10 mouse cellular contexts compared by ENCODE assay signal in genomic region chr11:94716754-94717153, GRCm38 (mm10). TPM values are rescaled to one million over a fixed set of nuclear protein-coding genes. Genes with fewer than 3 reads are reported as not detected.
DNase-seq lines count a peak whose midpoint lies in the region; ATAC-seq and TF ChIP-seq lines count a peak whose summit lies in the region.
"Had no signal": no experiment of that assay in that cellular context is flagged by ENCODE, and none has a peak within 500 bp of the region (broad histone marks: within the 10 kb centered on the region; RNA-seq: fewer than 3 reads in every experiment).

No protein-coding gene starts in this region.

- H3K4me2 ChIP-seq in forebrain, postnatal 0 days (ENCODE audit: low read depth) = no peak overlapping the region
- peak overlapping the region; percentile 35 for H3K4me2 ChIP-seq in intestine, embryonic 15.5 days (replicated peaks)
- no peak overlapping the region for H3K4me2 ChIP-seq in liver, embryonic 16.5 days (ENCODE audit: low read depth, low read length)

- TF ChIP-seq CTCF in forebrain, postnatal 0 days (IDR thresholded peaks at IDR 0.05; ENCODE audit: low read depth) = peak; percentile 44

- no peaks in the 10 kb centered on the region for H3K4me1 ChIP-seq in forebrain, postnatal 0 days (ENCODE audit: insufficient read depth)
- H3K4me1 ChIP-seq in intestine, embryonic 15.5 days (replicated peaks) = peaks cover 9% of the 10 kb centered on the region; the same call in 1 of the 2 replicates
- H3K4me1 ChIP-seq in liver, embryonic 16.5 days (ENCODE audit: control insufficient read depth, low read depth, low read length) = no peaks in the 10 kb centered on the region

- 13% methylated on average over 9 of the region's 9 CpGs for WGBS in forebrain, postnatal 0 days
- WGBS in intestine, embryonic 15.5 days = 3% methylated on average over 9 of the region's 9 CpGs
- WGBS in liver, embryonic 16.5 days (ENCODE audit: insufficient replicate concordance) = 8% methylated on average over 9 of the region's 9 CpGs

- H3K9ac ChIP-seq in forebrain, postnatal 0 days = no peak overlapping the region
- H3K9ac ChIP-seq in intestine, embryonic 15.5 days = no peak overlapping the region
- no peak overlapping the region for H3K9ac ChIP-seq in liver, embryonic 16.5 days (ENCODE audit: low read depth, low read length)

- no peaks in the 10 kb centered on the region for H3K9me3 ChIP-seq in forebrain, postnatal 0 days (ENCODE audit: low read length)
- H3K9me3 ChIP-seq in intestine, embryonic 15.5 days = no peaks in the 10 kb centered on the region
- no peaks in the 10 kb centered on the region; the same call in 1 of the 2 replicates for H3K9me3 ChIP-seq in liver, embryonic 16.5 days (replicated peaks; ENCODE audit: control insufficient read depth, low read length)

- DNase-seq in heart, adult 11 months = peak; percentile 93
- no peak for DNase-seq in heart, postnatal 25 days (ENCODE audit: low spot score)
- peak; percentile 75 for DNase-seq in adrenal gland, postnatal 14 days
- no peak for DNase-seq in forebrain, postnatal 0 days
- peak; percentile 31 for DNase-seq in ovary, postnatal 14 days (ENCODE audit: low spot score)
- DNase-seq in left cerebral cortex, adult 9 months (ENCODE audit: low spot score in 2 of 2) = no peak

- H3K27ac ChIP-seq in forebrain, postnatal 0 days (ENCODE audit: low read depth, low read length) = no peak overlapping the region
- H3K27ac ChIP-seq in intestine, embryonic 15.5 days = no peak overlapping the region
- no peak overlapping the region for H3K27ac ChIP-seq in liver, embryonic 16.5 days (ENCODE audit: low read length)

- no peak for ATAC-seq in forebrain, postnatal 0 days
- peak; percentile 83 for ATAC-seq in intestine, embryonic 15.5 days
- ATAC-seq in liver, embryonic 16.5 days (ENCODE audit: low read depth) = peak; percentile 39; the same call in 1 of the 2 replicates

- H3K27me3 ChIP-seq in forebrain, postnatal 0 days (ENCODE audit: insufficient read depth, low read length) = no peaks in the 10 kb centered on the region
- H3K27me3 ChIP-seq in intestine, embryonic 15.5 days (replicated peaks) = no peaks in the 10 kb centered on the region
- H3K27me3 ChIP-seq in liver, embryonic 16.5 days (ENCODE audit: control insufficient read depth, insufficient read depth, low read depth, low read length) = no peaks in the 10 kb centered on the region; the same call in 1 of the 2 replicates

- no peaks in the 10 kb centered on the region for H3K36me3 ChIP-seq in forebrain, postnatal 0 days (ENCODE audit: insufficient read depth)
- no peaks in the 10 kb centered on the region for H3K36me3 ChIP-seq in intestine, embryonic 15.5 days
- no peaks in the 10 kb centered on the region for H3K36me3 ChIP-seq in liver, embryonic 16.5 days (ENCODE audit: control insufficient read depth, insufficient read depth)

- H3K4me3 ChIP-seq in forebrain, postnatal 0 days (ENCODE audit: low read depth, low read length) = no peak overlapping the region
- no peak overlapping the region for H3K4me3 ChIP-seq in intestine, embryonic 15.5 days (replicated peaks)
- no peak overlapping the region for H3K4me3 ChIP-seq in liver, embryonic 16.5 days (ENCODE audit: low read depth, low read length)

- intact Hi-C loops in heart, postnatal 25 days (cut with DNase I) = loop anchor here (5.0 kb wide), 2 partner anchors 69 to 84 kb away; no protein-coding TSS in a partner anchor

RNA-seq across cellular contexts. Expression of gene Gm11541, which starts 12.5 kb away (rescaled TPM):
- total RNA-seq in heart, postnatal 25 days (2021) = not detected
- total RNA-seq in adrenal gland, postnatal 14 days (2021) = not detected in 2 replicates
- total RNA-seq in forebrain, postnatal 0 days (2014; rRNA removed) = not detected in 2 replicates
- not detected in 2 replicates for polyA plus RNA-seq in forebrain, postnatal 0 days (2015; fragmentation: Nextera tagmentation; extraction: Ambion mirVana)
- 0.43 and 0.54 TPM in 2 replicates for polyA plus RNA-seq in intestine, embryonic 15.5 days (2015; fragmentation: Nextera tagmentation; extraction: Ambion mirVana)
- not detected in 2 replicates for polyA plus RNA-seq in liver, embryonic 16.5 days (2015; fragmentation: Nextera tagmentation; extraction: Ambion mirVana)
- total RNA-seq: layer of hippocampus, postnatal 25 days; MEL had no signal

RNA-seq across cellular contexts. Expression of gene Cdc34b, which starts 24.8 kb away (rescaled TPM):
- total RNA-seq in heart, postnatal 25 days (2021) = under 1 TPM; 0.59 to 0.86 TPM
- total RNA-seq in adrenal gland, postnatal 14 days (2021) = not detected in 2 replicates
- 0.23 TPM in 1 of 2 replicates, not detected in the other for total RNA-seq in forebrain, postnatal 0 days (2014; rRNA removed)
- not detected in 2 replicates for polyA plus RNA-seq in forebrain, postnatal 0 days (2015; fragmentation: Nextera tagmentation; extraction: Ambion mirVana)
- 0.14 TPM in 1 of 2 replicates, not detected in the other for polyA plus RNA-seq in intestine, embryonic 15.5 days (2015; fragmentation: Nextera tagmentation; extraction: Ambion mirVana)
- polyA plus RNA-seq in liver, embryonic 16.5 days (2015; fragmentation: Nextera tagmentation; extraction: Ambion mirVana) = not detected in 2 replicates

RNA-seq across cellular contexts. Expression of gene Xylt2, which starts 39.4 kb away (rescaled TPM):
- 1 to 10 TPM; 9.6 to 9.7 TPM for total RNA-seq in heart, postnatal 25 days (2021)
- 20.5 and 22.6 TPM in 2 replicates for total RNA-seq in adrenal gland, postnatal 14 days (2021)
- 24.0 and 34.0 TPM in 2 replicates for total RNA-seq in forebrain, postnatal 0 days (2014; rRNA removed)
- 9.1 and 10.9 TPM in 2 replicates for polyA plus RNA-seq in forebrain, postnatal 0 days (2015; fragmentation: Nextera tagmentation; extraction: Ambion mirVana)
- 16.1 and 16.6 TPM in 2 replicates for polyA plus RNA-seq in intestine, embryonic 15.5 days (2015; fragmentation: Nextera tagmentation; extraction: Ambion mirVana)
- polyA plus RNA-seq in liver, embryonic 16.5 days (2015; fragmentation: Nextera tagmentation; extraction: Ambion mirVana) = 1.9 and 2.6 TPM in 2 replicates

Comparison
In these comparisons a context has a peak if more than half of its experiments do, and no peak if none do; other contexts are left out.
1. DNase-seq: peak in heart, adult 11 months (single experiment), adrenal gland, postnatal 14 days (single experiment) and ovary, postnatal 14 days (single experiment); none in heart, postnatal 25 days (single experiment), forebrain, postnatal 0 days (single experiment) and left cerebral cortex, adult 9 months (0 of 2).